Mouse (Mus musculus): ENCODE data around the gene Dab1. TPM values are rescaled to one million over a fixed set of nuclear protein-coding genes. Genes with fewer than 3 reads are reported as not detected.

Dab1 gene
- polyA plus RNA-seq, 1 experiment, result 0.26 TPM

DNA sequence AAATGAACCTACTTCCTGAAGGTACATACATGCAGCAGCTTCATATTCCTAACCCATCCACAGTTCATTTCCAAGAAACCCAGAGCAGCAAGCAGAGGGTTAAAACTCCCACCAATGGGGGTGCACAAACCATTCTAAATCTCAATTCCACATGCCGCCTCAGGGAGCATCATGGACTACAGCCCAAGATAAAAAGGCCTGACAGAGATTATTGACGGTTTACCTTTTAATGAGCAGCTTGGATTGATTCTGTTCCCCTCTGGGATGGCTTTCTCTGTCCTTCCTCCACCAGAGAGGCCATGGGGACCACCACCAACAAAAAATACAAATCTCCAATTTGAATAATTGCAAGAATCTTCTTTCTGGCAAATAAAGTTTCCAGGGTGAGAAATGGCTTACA, 407.7 kb downstream of the Dab1 start:
- WGBS, result 66% methylated on average over 2 of the region's 2 CpGs
- DNase-seq (ENCODE audit: low read depth in 1 of 2, low spot score in 2 of 2), result no peak
- Histone ChIP-seq H3K4me1 (ENCODE audit: control insufficient read depth, insufficient read depth, insufficient read length) (no peaks in the 10 kb centered on the region), H3K27ac (ENCODE audit: insufficient read depth, low read length) (no peak overlapping the region), H3K27me3 (ENCODE audit: control insufficient read depth, insufficient read depth, low read length) (no peaks in the 10 kb centered on the region), H3K4me3 (ENCODE audit: extremely low read depth, insufficient read depth, insufficient read length) (no peak overlapping the region), H3K36me3 (ENCODE audit: control insufficient read depth, insufficient read depth, low read length) (no peaks in the 10 kb centered on the region)
- no peak for TF ChIP-seq CTCF (IDR thresholded peaks at IDR 0.05; ENCODE audit: extremely low read depth, insufficient read depth, insufficient read length, insufficient replicate concordance)
- no peak for TF ChIP-seq POLR2A (IDR thresholded peaks at IDR 0.05; ENCODE audit: low read depth, low read length)

- H3K27me3 ChIP-seq (ENCODE audit: control insufficient read depth, insufficient read depth, low read length), result no peaks in the 10 kb centered on the region
- no peaks in the 10 kb centered on the region for H3K4me1 ChIP-seq (ENCODE audit: control insufficient read depth, insufficient read depth, insufficient read length)
- TF ChIP-seq POLR2A (IDR thresholded peaks at IDR 0.05; ENCODE audit: low read depth, low read length), result no peak
- TF ChIP-seq CTCF (IDR thresholded peaks at IDR 0.05; ENCODE audit: extremely low read depth, insufficient read depth, insufficient read length, insufficient replicate concordance), result no peak
- H3K4me3 ChIP-seq (ENCODE audit: extremely low read depth, insufficient read depth, insufficient read length), result no peak overlapping the region
- H3K36me3 ChIP-seq (ENCODE audit: control insufficient read depth, insufficient read depth, low read length), result no peaks in the 10 kb centered on the region
- 80% methylated on average over 1 of the region's 1 CpGs for WGBS
- no peak overlapping the region for H3K27ac ChIP-seq (ENCODE audit: insufficient read depth, low read length)
- no peak for DNase-seq (ENCODE audit: low read depth in 1 of 2, low spot score in 2 of 2)
Measured at GRCm38 (mm10) chr4:104027239-104027638, 408.1 kb downstream of the Dab1 start.

DNA sequence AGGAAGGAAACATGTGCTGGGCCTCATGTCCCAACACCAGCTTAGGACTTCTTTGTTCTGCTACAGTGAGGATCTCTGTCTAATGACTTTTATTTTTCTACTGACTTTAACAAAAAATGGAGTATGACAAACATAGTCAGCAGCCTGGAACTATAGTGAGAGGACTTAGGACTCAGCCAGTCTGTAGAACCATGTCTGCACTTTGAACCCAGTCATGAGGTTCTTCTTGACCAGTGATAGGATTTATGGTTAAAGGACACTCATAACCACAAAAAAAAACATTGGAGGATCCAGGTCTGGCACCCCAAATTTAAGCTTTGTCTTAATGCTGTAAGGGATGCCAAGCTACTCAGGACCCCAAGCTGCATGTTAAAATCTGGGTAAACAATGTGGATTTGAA, 416.9 kb downstream of the Dab1 start:
- DNase-seq (ENCODE audit: low read depth in 1 of 2, low spot score in 2 of 2), result no peak
- H3K4me3 ChIP-seq (ENCODE audit: extremely low read depth, insufficient read depth, insufficient read length), result no peak overlapping the region
- H3K36me3 ChIP-seq (ENCODE audit: control insufficient read depth, insufficient read depth, low read length), result no peaks in the 10 kb centered on the region
- TF ChIP-seq CTCF (IDR thresholded peaks at IDR 0.05; ENCODE audit: extremely low read depth, insufficient read depth, insufficient read length, insufficient replicate concordance) (no peak), POLR2A (IDR thresholded peaks at IDR 0.05; ENCODE audit: low read depth, low read length) (no peak)
- no peaks in the 10 kb centered on the region for H3K4me1 ChIP-seq (ENCODE audit: control insufficient read depth, insufficient read depth, insufficient read length)
- H3K27ac ChIP-seq (ENCODE audit: insufficient read depth, low read length), result no peak overlapping the region
- H3K27me3 ChIP-seq (ENCODE audit: control insufficient read depth, insufficient read depth, low read length), result no peaks in the 10 kb centered on the region

DNA sequence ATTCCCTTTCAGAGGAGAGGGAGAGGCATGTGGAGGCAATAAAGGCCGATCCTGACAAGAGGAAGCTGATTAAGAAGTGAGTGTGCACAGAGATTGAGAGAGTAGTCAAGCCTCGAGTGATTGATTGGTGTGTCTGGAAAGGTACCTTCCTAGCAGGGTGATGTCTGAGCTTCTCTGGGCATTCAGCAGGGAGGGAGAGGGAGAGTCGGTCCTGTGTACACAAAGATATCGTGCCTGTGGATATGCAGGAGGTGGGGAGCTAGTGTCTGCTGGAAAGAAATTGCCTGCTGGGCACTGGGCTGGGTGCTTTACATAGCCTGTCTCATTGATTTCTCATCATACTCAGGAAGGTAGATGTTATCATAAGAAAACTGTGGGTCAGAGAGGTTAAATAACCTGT, 420.4 kb downstream of the Dab1 start:
- no peak overlapping the region for H3K4me3 ChIP-seq (ENCODE audit: extremely low read depth, insufficient read depth, insufficient read length)
- H3K36me3 ChIP-seq (ENCODE audit: control insufficient read depth, insufficient read depth, low read length), result no peaks in the 10 kb centered on the region
- TF ChIP-seq POLR2A (IDR thresholded peaks at IDR 0.05; ENCODE audit: low read depth, low read length) (no peak), CTCF (IDR thresholded peaks at IDR 0.05; ENCODE audit: extremely low read depth, insufficient read depth, insufficient read length, insufficient replicate concordance) (no peak)
- H3K4me1 ChIP-seq (ENCODE audit: control insufficient read depth, insufficient read depth, insufficient read length), result no peaks in the 10 kb centered on the region
- H3K27ac ChIP-seq (ENCODE audit: insufficient read depth, low read length), result no peak overlapping the region
- no peaks in the 10 kb centered on the region for H3K27me3 ChIP-seq (ENCODE audit: control insufficient read depth, insufficient read depth, low read length)
- no peak for DNase-seq (ENCODE audit: low read depth in 1 of 2, low spot score in 2 of 2)
- WGBS, result 45% methylated on average over 4 of the region's 4 CpGs

DNA sequence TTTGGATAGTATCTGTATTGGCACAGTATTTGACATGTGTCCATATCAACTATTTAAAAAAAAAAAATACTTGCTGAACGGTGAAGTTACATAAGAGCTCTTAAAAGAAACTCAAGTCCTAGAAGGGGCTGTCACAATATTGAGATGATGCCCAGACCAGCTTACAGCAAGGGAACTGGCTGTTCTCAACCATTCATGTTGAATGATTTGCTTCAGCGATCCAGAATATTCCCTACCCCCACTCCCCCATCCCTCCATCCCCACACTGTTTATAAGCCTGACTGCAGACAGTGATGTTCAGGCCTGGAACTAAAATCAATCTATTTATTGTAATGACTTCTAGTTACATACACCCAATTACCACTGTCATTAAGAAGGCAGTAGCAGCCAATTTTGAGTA, 424.3 kb downstream of the Dab1 start:
- H3K27me3 ChIP-seq (ENCODE audit: control insufficient read depth, insufficient read depth, low read length), result no peaks in the 10 kb centered on the region
- no peaks in the 10 kb centered on the region for H3K4me1 ChIP-seq (ENCODE audit: control insufficient read depth, insufficient read depth, insufficient read length)
- H3K4me3 ChIP-seq (ENCODE audit: extremely low read depth, insufficient read depth, insufficient read length), result no peak overlapping the region
- H3K36me3 ChIP-seq (ENCODE audit: control insufficient read depth, insufficient read depth, low read length), result no peaks in the 10 kb centered on the region
- DNase-seq (ENCODE audit: low read depth in 1 of 2, low spot score in 2 of 2), result no peak
- 91% methylated on average over 2 of the region's 2 CpGs for WGBS
- no peak overlapping the region for H3K27ac ChIP-seq (ENCODE audit: insufficient read depth, low read length)
- TF ChIP-seq POLR2A (IDR thresholded peaks at IDR 0.05; ENCODE audit: low read depth, low read length), result no peak

DNA sequence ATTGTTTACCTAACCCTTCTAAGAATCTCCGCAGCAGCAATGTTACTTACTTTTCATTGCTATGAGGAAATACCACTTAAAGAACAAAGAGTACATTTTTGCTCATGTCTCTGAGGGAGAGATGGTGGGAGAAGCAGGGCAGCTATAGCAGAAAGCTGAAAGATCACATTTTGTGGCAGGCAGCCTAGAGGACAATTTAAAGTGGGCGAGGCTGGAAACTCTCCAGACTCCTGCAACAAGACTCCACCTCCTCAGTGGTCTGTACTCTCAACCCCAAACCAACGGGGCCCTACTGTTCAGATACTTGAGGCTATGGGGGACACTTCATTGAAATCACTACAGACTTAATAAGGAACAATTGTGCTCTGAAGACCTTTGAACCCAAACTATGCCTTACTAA, 425.5 kb downstream of the Dab1 start:
- Histone ChIP-seq H3K27ac (ENCODE audit: insufficient read depth, low read length) (no peak overlapping the region), H3K4me1 (ENCODE audit: control insufficient read depth, insufficient read depth, insufficient read length) (no peaks in the 10 kb centered on the region), H3K36me3 (ENCODE audit: control insufficient read depth, insufficient read depth, low read length) (no peaks in the 10 kb centered on the region), H3K4me3 (ENCODE audit: extremely low read depth, insufficient read depth, insufficient read length) (no peak overlapping the region), H3K27me3 (ENCODE audit: control insufficient read depth, insufficient read depth, low read length) (no peaks in the 10 kb centered on the region)
- TF ChIP-seq CTCF (IDR thresholded peaks at IDR 0.05; ENCODE audit: extremely low read depth, insufficient read depth, insufficient read length, insufficient replicate concordance) (no peak), POLR2A (IDR thresholded peaks at IDR 0.05; ENCODE audit: low read depth, low read length) (no peak)
- 51% methylated on average over 3 of the region's 3 CpGs for WGBS
- no peak for DNase-seq (ENCODE audit: low read depth in 1 of 2, low spot score in 2 of 2)

DNA sequence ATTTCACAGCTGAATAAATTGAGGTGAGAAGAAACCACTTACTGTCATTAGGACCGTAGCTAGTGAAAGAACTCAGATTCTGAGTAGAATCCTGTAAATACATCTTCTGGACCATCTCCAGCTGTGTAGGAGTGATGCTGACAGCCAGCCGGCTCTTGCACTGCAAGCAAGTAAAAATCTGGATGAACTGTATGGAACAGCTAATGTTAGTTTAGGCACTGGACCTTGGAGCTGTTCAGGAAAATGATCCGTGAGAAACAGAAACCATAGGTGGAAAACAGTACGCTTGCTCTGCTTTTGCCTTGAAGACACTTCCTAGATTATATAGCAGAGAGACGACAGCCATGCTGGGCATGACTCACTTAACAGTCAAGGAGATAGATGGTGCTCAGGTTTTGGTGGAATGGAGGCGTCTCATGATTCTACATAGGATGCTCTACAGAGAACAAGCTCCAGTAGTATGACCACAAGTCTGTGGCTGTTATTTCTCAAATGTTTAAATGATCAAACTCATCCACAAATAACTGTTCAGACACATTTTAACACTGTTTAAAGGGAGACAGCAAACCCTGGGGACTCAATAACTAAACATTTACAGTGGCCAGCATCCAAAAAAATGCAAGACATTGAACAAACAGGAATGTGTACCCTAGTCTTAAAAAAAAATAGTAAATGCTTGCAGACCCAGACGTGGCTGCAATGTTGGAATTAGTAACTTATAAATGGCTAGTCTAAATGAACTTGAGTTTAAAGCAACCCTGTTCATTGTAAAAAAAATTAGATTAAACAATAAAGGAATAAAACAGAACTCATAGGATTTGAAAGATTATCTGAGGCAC, 429.0 kb downstream of the Dab1 start:
- H3K4me1 ChIP-seq (ENCODE audit: control insufficient read depth, insufficient read depth, insufficient read length), result no peaks in the 10 kb centered on the region
- no peaks in the 10 kb centered on the region for H3K36me3 ChIP-seq (ENCODE audit: control insufficient read depth, insufficient read depth, low read length)
- no peak for DNase-seq (ENCODE audit: low read depth in 1 of 2, low spot score in 2 of 2)
- WGBS, result 83% methylated on average over 7 of the region's 7 CpGs
- H3K27me3 ChIP-seq (ENCODE audit: control insufficient read depth, insufficient read depth, low read length), result no peaks in the 10 kb centered on the region
- H3K4me3 ChIP-seq (ENCODE audit: extremely low read depth, insufficient read depth, insufficient read length), result no peak overlapping the region
- no peak for TF ChIP-seq POLR2A (IDR thresholded peaks at IDR 0.05; ENCODE audit: low read depth, low read length)
- no peak for TF ChIP-seq CTCF (IDR thresholded peaks at IDR 0.05; ENCODE audit: extremely low read depth, insufficient read depth, insufficient read length, insufficient replicate concordance)
- no peak overlapping the region for H3K27ac ChIP-seq (ENCODE audit: insufficient read depth, low read length)

All from spleen, adult 2 months (tissue).